Mouse (Mus musculus): ENCODE data around the gene Rnase2b.

GRCm38 (mm10) chr14:51195681-51196080 is 33.6 kb downstream of the Rnase2b start:
- TF ChIP-seq POLR2A (IDR thresholded peaks at IDR 0.05; ENCODE audit: low read depth, low read length): no peak
- TF ChIP-seq CTCF (conservative IDR thresholded peaks at IDR 0.05; ENCODE audit: insufficient read depth, insufficient read length, low read depth, low read length): no peak
